Mouse (Mus musculus) frontal cortex, postnatal 14 days (tissue): ENCODE results near the gene Olfr105-ps.

ENCODE experiments used
- DNase-seq, 2 experiments: peaks; one replicate each; pipeline ENCODE4 v3.0.0; 2022; ENCODE audit warnings: low spot score in 2 of 2

Olfr105-ps gene

DNA sequence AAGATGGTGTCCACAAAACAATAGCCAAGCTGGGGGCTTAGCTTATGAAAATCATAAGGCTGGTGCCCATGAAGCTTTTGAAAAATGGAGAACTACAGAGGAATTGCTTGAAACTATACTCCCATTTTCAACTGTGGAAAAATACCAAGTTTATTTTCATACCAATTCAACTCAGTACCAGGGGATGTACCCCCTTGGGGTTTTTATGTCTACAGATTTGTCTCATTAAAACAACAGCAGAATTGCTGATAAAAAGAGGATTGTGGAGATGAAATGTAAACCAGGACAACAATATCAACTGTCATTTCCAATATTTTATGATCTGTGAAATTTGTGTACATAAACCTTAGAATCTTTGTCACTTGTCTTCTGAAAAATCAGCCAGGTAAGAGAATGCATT lies at the start of gene Olfr105-ps:
TSS of gene Olfr105-ps (plus strand) at position 301 of the 400 bp plus-strand sequence.
- DNase-seq, result no peak

GRCm38 (mm10) chr17:37339598-37339997 lies 39.2 kb upstream of the Olfr105-ps start, which contains the start of gene Olfr103:
Gene Olfr103, minus strand, starts transcription at chr17:37339698.
- no peak for DNase-seq

DNA sequence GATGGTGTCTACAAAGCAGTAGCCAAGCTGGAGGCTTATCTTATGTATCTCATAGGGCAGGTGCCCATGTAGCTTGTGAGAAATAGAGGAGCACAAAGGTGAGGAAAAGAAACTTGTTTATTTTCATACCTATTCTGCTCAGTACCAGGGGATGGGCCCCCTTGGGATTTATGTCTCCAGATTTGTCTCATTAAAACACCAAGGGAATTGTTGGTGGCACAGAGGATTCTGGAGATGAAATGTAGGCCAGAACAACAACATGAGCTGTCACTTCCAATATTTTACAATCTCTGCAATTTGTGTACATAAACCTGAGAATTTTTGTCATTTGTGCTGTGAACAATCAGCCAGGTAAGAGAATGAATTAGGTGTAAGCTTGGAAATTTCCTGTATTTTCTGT lies 19.6 kb upstream of the Olfr105-ps start, which contains the start of gene Olfr104-ps:
TSS of gene Olfr104-ps (plus strand) at position 301 of the 400 bp plus-strand sequence.
- DNase-seq, result no peak

DNA sequence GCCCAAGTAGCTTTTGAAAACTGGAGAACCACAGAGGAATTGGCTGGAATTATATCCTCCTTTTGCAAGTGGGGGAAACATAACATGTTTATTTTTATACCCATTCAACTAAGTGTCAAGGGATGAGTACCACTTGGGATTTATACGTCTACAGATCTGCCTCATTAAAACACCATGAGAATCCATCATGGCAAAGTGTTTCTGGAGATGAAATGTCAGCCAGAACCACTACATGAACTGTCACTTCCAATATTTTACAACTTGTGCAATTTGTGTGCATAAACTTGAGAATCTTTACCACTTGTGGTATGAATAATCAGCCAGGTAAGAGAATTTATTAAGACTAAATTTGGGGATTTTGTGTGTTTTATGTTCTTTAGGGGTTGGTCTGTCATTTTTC lies 11.3 kb downstream of the Olfr105-ps start, which contains the start of gene Olfr106-ps:
TSS of gene Olfr106-ps (plus strand) at position 301 of the 400 bp plus-strand sequence.
- DNase-seq, result no peak

- no peak for DNase-seq
These were observed 20.1 kb downstream of the Olfr105-ps start, which contains the start of gene Olfr107 for GRCm38 (mm10) chr17:37398926-37399325. Gene Olfr107, plus strand, starts transcription at chr17:37399226.

DNA sequence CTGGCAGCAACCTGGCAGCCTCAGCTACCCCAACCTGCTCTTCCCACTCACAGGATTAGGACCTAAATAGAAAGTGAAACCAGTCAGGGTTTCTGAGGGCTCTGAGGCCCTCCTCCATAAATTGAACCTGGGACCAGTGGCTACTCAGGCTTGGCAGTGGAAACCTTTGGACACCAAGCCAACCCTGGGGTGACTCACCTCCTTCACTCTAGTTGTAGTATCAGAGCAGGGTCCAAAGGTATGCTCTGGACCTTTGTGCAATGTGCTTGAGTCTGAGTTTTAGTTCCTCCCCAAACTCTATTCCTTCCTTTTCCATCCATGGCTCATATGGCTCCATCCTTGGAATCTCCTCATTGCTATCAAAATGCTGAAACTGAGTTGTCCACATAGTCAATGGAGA lies 34.5 kb downstream of the Olfr105-ps start:
- DNase-seq, result no peak
